In genomic region chr16:64903328-64903727, GRCm38 (mm10) we compare ENCODE assay signal across 19 mouse cellular contexts. TPM values are rescaled to one million over a fixed set of nuclear protein-coding genes. Genes with fewer than 3 reads are reported as not detected.
DNase-seq lines count a peak whose midpoint lies in the region; ATAC-seq and TF ChIP-seq lines count a peak whose summit lies in the region.
"Had no signal": no experiment of that assay in that cellular context is flagged by ENCODE, and none has a peak within 500 bp of the region (broad histone marks: within the 10 kb centered on the region; RNA-seq: fewer than 3 reads in every experiment).

No protein-coding gene starts in this region.

- H3K27me3 ChIP-seq in heart, adult 2 months (ENCODE audit: control insufficient read depth, insufficient read depth, low read length) = no peaks in the 10 kb centered on the region
- no peaks in the 10 kb centered on the region for H3K27me3 ChIP-seq in lung, embryonic 14.5 days (ENCODE audit: insufficient read depth, low read length)
- H3K27me3 ChIP-seq in MEL (ENCODE audit: control insufficient read depth in 1 of 2, insufficient read depth in 2 of 2, low read length in 2 of 2) = no peaks in the 10 kb centered on the region
- H3K27me3 ChIP-seq: hindbrain, embryonic 15.5 days; megakaryocyte, embryonic 14.5 days; neural tube, embryonic 13.5 days; stomach, embryonic 15.5 days had no signal

- intact Hi-C loops in heart, adult 2 months (cut with DNase I) = no loop called here
- intact Hi-C loops in heart, postnatal 10 days (cut with DNase I) = loop anchor here (1.0 kb wide), 1 partner anchor 569 kb away; no protein-coding TSS in a partner anchor

- no peak for ATAC-seq in lung, embryonic 14.5 days (ENCODE audit: insufficient read depth)

- no peak for DNase-seq in heart, adult 2 months
- DNase-seq in heart, postnatal 10 days = no peak
- peak; percentile 42 for DNase-seq in lung, embryonic 14.5 days
- no peak for DNase-seq in lung, adult 2 months
- no peak for DNase-seq in MEL (ENCODE audit: low read depth, low spot score)
- peak; percentile 18 for DNase-seq in naive thymus-derived CD4-positive, alpha-beta T cell, adult 2 months (ENCODE audit: low read depth)
- DNase-seq in frontal cortex, postnatal 36 days (ENCODE audit: low spot score in 2 of 2) = no peak
- DNase-seq: cerebellum, adult 11-12 months; cerebellum, postnatal 36 days; gastrocnemius, postnatal 14 days; kidney, adult 18-20 months; kidney, postnatal 36 days; right cerebral cortex, postnatal 14 days had no signal

- peak; percentile 21; the same call in 1 of the 2 replicates for TF ChIP-seq CTCF in heart, adult 2 months (IDR thresholded peaks at IDR 0.05)
- peak; percentile 26; the same call in 1 of the 2 replicates for TF ChIP-seq CTCF in lung, embryonic 14.5 days (IDR thresholded peaks at IDR 0.05; ENCODE audit: low read depth)
- no peak for TF ChIP-seq CTCF in lung, adult 2 months (IDR thresholded peaks at IDR 0.05; ENCODE audit: insufficient read depth, low read length)
- TF ChIP-seq CTCF in MEL (IDR thresholded peaks at IDR 0.05 in 2 of 3, conservative IDR thresholded peaks at IDR 0.05 in 1 of 3; ENCODE audit: control insufficient read depth in 1 of 3, insufficient read depth in 1 of 3, low read depth in 2 of 3, low read length in 3 of 3, poor library complexity in 1 of 3, severe bottlenecking in 1 of 3) = peak in 1 of 3 experiments; percentile 30; a peak in 2 of 6 replicates

- H3K4me3 ChIP-seq in heart, adult 2 months = no peak overlapping the region
- H3K4me3 ChIP-seq in lung, embryonic 14.5 days (ENCODE audit: low read depth, low read length) = no peak overlapping the region
- H3K4me3 ChIP-seq in lung, adult 2 months (replicated peaks; ENCODE audit: extremely low read depth, low read depth, low read length) = no peak overlapping the region
- no peak overlapping the region for H3K4me3 ChIP-seq in MEL (ENCODE audit: control insufficient read depth in 1 of 2, insufficient read depth in 1 of 2, low read depth in 2 of 2, low read length in 2 of 2)
- H3K4me3 ChIP-seq: erythroblast, embryonic 14.5 days; hindbrain, embryonic 15.5 days; megakaryocyte, embryonic 14.5 days; neural tube, embryonic 13.5 days; stomach, embryonic 15.5 days had no signal

- H3K4me1 ChIP-seq in heart, adult 2 months (ENCODE audit: control insufficient read depth, insufficient read depth, low read length) = no peaks in the 10 kb centered on the region; the same call in 1 of the 2 replicates
- no peaks in the 10 kb centered on the region for H3K4me1 ChIP-seq in lung, embryonic 14.5 days (ENCODE audit: insufficient read depth)
- no peaks in the 10 kb centered on the region for H3K4me1 ChIP-seq in lung, adult 2 months (ENCODE audit: control insufficient read depth, insufficient read depth, low read length)
- H3K4me1 ChIP-seq in MEL (ENCODE audit: control insufficient read depth in 1 of 2, insufficient read depth in 2 of 2, low read length in 2 of 2) = peaks cover 0 to 4% of the 10 kb centered on the region in 2 experiments; a peak in 3 of 4 replicates
- H3K4me1 ChIP-seq: hindbrain, embryonic 15.5 days; neural tube, embryonic 13.5 days; stomach, embryonic 15.5 days had no signal

- WGBS in heart, adult 2 months = 29% methylated on average over 2 of the region's 2 CpGs
- WGBS in lung, embryonic 14.5 days = 32% methylated on average over 2 of the region's 2 CpGs
- 25% methylated on average over 2 of the region's 2 CpGs for WGBS in lung, adult 2 months

- H3K79me2 ChIP-seq in heart, adult 2 months (replicated peaks; ENCODE audit: control insufficient read depth, insufficient read depth, low read length) = no peaks in the 10 kb centered on the region
- H3K79me2 ChIP-seq in MEL (ENCODE audit: control insufficient read depth, insufficient read depth, low read length, poor library complexity) = no peaks in the 10 kb centered on the region

- H3K9ac ChIP-seq in heart, adult 2 months (ENCODE audit: low read depth, low read length) = no peak overlapping the region
- no peak overlapping the region for H3K9ac ChIP-seq in lung, embryonic 14.5 days
- H3K9ac ChIP-seq in MEL (ENCODE audit: control insufficient read depth, low read depth, low read length, poor library complexity, severe bottlenecking) = no peak overlapping the region
- H3K9ac ChIP-seq: hindbrain, embryonic 15.5 days; neural tube, embryonic 13.5 days; stomach, embryonic 15.5 days had no signal

- TF ChIP-seq POLR2A in heart, adult 2 months (IDR thresholded peaks at IDR 0.05; ENCODE audit: insufficient read depth, low read depth, low read length) = no peak
- TF ChIP-seq POLR2A in lung, adult 2 months (IDR thresholded peaks at IDR 0.05; ENCODE audit: borderline replicate concordance, extremely low read depth, low read depth, low read length) = no peak
- no peak for TF ChIP-seq POLR2A in MEL (IDR thresholded peaks at IDR 0.05; ENCODE audit: control insufficient read depth in 1 of 2, insufficient read depth in 1 of 2, low read depth in 1 of 2, low read length in 2 of 2, poor library complexity in 1 of 2)

- H3K4me2 ChIP-seq in lung, embryonic 14.5 days = no peak overlapping the region
- H3K4me2 ChIP-seq: hindbrain, embryonic 15.5 days; liver, embryonic 11.5 days; neural tube, embryonic 13.5 days; stomach, embryonic 15.5 days had no signal

- no peak overlapping the region for H3K27ac ChIP-seq in heart, adult 2 months
- no peak overlapping the region for H3K27ac ChIP-seq in lung, embryonic 14.5 days (ENCODE audit: low read depth)
- H3K27ac ChIP-seq in MEL (ENCODE audit: control insufficient read depth, low read depth, low read length) = no peak overlapping the region
- H3K27ac ChIP-seq: hindbrain, embryonic 15.5 days; neural tube, embryonic 13.5 days; stomach, embryonic 15.5 days had no signal

- H3K9me3 ChIP-seq in lung, embryonic 14.5 days (ENCODE audit: low read depth, low read length) = no peaks in the 10 kb centered on the region
- no peaks in the 10 kb centered on the region for H3K9me3 ChIP-seq in MEL (replicated peaks; ENCODE audit: insufficient read depth, low read length)
- H3K9me3 ChIP-seq: hindbrain, embryonic 15.5 days; megakaryocyte, embryonic 14.5 days; neural tube, embryonic 13.5 days; stomach, embryonic 15.5 days had no signal

- TF ChIP-seq RAD21 in MEL (IDR thresholded peaks at IDR 0.05; ENCODE audit: low read depth, low read length) = peak; percentile 56

- no peak for TF ChIP-seq EP300 in heart, adult 2 months (IDR thresholded peaks at IDR 0.05; ENCODE audit: insufficient read depth, low read depth, low read length)
- TF ChIP-seq EP300 in MEL (IDR thresholded peaks at IDR 0.05; ENCODE audit: low read depth in 1 of 2, low read length in 2 of 2) = no peak

- no peaks in the 10 kb centered on the region for H3K36me3 ChIP-seq in heart, adult 2 months (ENCODE audit: control insufficient read depth, insufficient read depth, low read length)
- H3K36me3 ChIP-seq in lung, embryonic 14.5 days (ENCODE audit: insufficient read depth) = no peaks in the 10 kb centered on the region
- peaks cover 0 to 2% of the 10 kb centered on the region in 2 experiments; a peak in 1 of 4 replicates for H3K36me3 ChIP-seq in MEL (ENCODE audit: control insufficient read depth in 1 of 2, insufficient read depth in 2 of 2, low read length in 2 of 2)
- H3K36me3 ChIP-seq: hindbrain, embryonic 15.5 days; neural tube, embryonic 13.5 days; stomach, embryonic 15.5 days had no signal

TF ChIP-seq in MEL, 35 proteins besides CTCF, POLR2A, EP300 and RAD21:
- peak; percentile 60 for TF ChIP-seq ZNF384 (IDR thresholded peaks at IDR 0.05; ENCODE audit: low read depth, low read length)
- no peak for TF ChIP-seq CHD2 (IDR thresholded peaks at IDR 0.05; ENCODE audit: low read length)

RNA-seq across cellular contexts. Expression of gene Cggbp1, which starts 51.5 kb away (rescaled TPM):
- total RNA-seq in heart, adult 2 months (2021) = 10 to 100 TPM; 37.1 to 37.4 TPM
- polyA plus RNA-seq in heart, adult 2 months (2012; rRNA removed) = 7.9 and 17.9 TPM in 2 replicates
- total RNA-seq in heart, postnatal 10 days (2021) = 10 to 100 TPM; 55.4 to 56.4 TPM
- 114 TPM in 2 replicates for polyA plus RNA-seq in lung, embryonic 14.5 days (2014; fragmentation: Nextera tagmentation; extraction: Ambion mirVana)
- polyA plus RNA-seq in lung, adult 2 months (2012; rRNA removed) = 8.7 and 17.4 TPM in 2 replicates
- total RNA-seq in MEL (2012; rRNA removed) = 35.1 and 36.3 TPM in 2 replicates
- polyA plus RNA-seq in MEL (2012; ENCODE audit: insufficient read depth in 1 of 2, insufficient read length in 2 of 2, low read depth in 1 of 2, low replicate concordance in 2 of 2, missing spikeins in 1 of 2) = 10 to 100 TPM; 62.2 to 65.5 TPM

RNA-seq across cellular contexts. Expression of gene Zfp654, which starts 51.9 kb away (rescaled TPM):
- 10 to 100 TPM in 1 of 2 experiments, 1 to 10 TPM in 1; 7.2 to 10.6 TPM for total RNA-seq in heart, adult 2 months (2021)
- polyA plus RNA-seq in heart, adult 2 months (2012; rRNA removed) = 1.3 and 2.9 TPM in 2 replicates
- total RNA-seq in heart, postnatal 10 days (2021) = 10 to 100 TPM in 1 of 2 experiments, 1 to 10 TPM in 1; 9.9 to 10.2 TPM
- 7.5 and 8.0 TPM in 2 replicates for polyA plus RNA-seq in lung, embryonic 14.5 days (2014; fragmentation: Nextera tagmentation; extraction: Ambion mirVana)
- 0.75 and 1.2 TPM in 2 replicates for polyA plus RNA-seq in lung, adult 2 months (2012; rRNA removed)
- total RNA-seq in MEL (2012; rRNA removed) = 5.0 and 5.9 TPM in 2 replicates
- polyA plus RNA-seq in MEL (2012; ENCODE audit: insufficient read depth in 1 of 2, insufficient read length in 2 of 2, low read depth in 1 of 2, low replicate concordance in 2 of 2, missing spikeins in 1 of 2) = 10 to 100 TPM in 1 of 2 experiments, 1 to 10 TPM in 1; 6.9 to 61.6 TPM

Comparison
In these comparisons a context has a peak if more than half of its experiments do, and no peak if none do; other contexts are left out.
1. DNase-seq: peak in lung, embryonic 14.5 days (single experiment) and naive thymus-derived CD4-positive, alpha-beta T cell, adult 2 months (single experiment); none in heart, adult 2 months (0 of 2), heart, postnatal 10 days (0 of 2), lung, adult 2 months (single experiment), MEL (single experiment) and frontal cortex, postnatal 36 days (0 of 2).